Mouse (Mus musculus) hindbrain, embryonic 14.5 days (tissue): ENCODE data around the gene Mrrf. TPM values are rescaled to one million over a fixed set of nuclear protein-coding genes. Genes with fewer than 3 reads are reported as not detected.
"Not testable (repeated sequence)": the region's sequence is repeated elsewhere in the genome, so short reads cannot be mapped to it uniquely, and the experiment has no call there.

Experiments used
- ATAC-seq: fragments of 200-750 bp; cut with Nextera tagmentation; 2 replicates; pipeline ENCODE4 v1.8.0; 2017; ENCODE audit warnings: moderate number of reproducible peaks, mild to moderate bottlenecking, moderate TSS enrichment, moderate library complexity; ENCODE audit not compliant: low FRiP score
- DNase-seq: peaks from one replicate; pipeline ENCODE4 v3.0.0-alpha.2; 2015; ENCODE audit warnings: low spot score
- H3K27ac ChIP-seq: fragments of 300-500 bp; sonication (generic); 2 replicates; pipeline ENCODE4 v1.5.1; 2014; ENCODE audit warnings: mild to moderate bottlenecking, moderate library complexity
- H3K27me3 ChIP-seq: fragments of 300-500 bp; sonication (generic); 2 replicates; pipeline ENCODE4 v1.6.1; 2014; ENCODE audit warnings: mild to moderate bottlenecking, low read length, mixed read lengths; ENCODE audit not compliant: control insufficient read depth, insufficient read depth
- H3K36me3 ChIP-seq: fragments of 300-500 bp; sonication (generic); replicated peaks from 2 replicates; pipeline ENCODE4 v1.6.1; 2014; ENCODE audit not compliant: control insufficient read depth, insufficient read depth
- H3K4me1 ChIP-seq: fragments of 300-500 bp; sonication (generic); replicated peaks from 2 replicates; pipeline ENCODE4 v1.6.1; 2014; ENCODE audit warnings: antibody characterized with exemption, low read length, mixed read lengths; ENCODE audit not compliant: control insufficient read depth, insufficient read depth
- H3K4me2 ChIP-seq: fragments of 300-500 bp; sonication (generic); replicated peaks from 2 replicates; pipeline ENCODE4 v1.6.1; 2014; ENCODE audit warnings: mild to moderate bottlenecking, moderate library complexity
- H3K4me3 ChIP-seq: fragments of 300-500 bp; sonication (generic); replicated peaks from 2 replicates; pipeline ENCODE4 v1.5.1; 2014; ENCODE audit warnings: mild to moderate bottlenecking, low read length
- H3K9ac ChIP-seq: fragments of 300-500 bp; sonication (generic); 2 replicates; pipeline ENCODE4 v1.6.1; 2014
- H3K9me3 ChIP-seq: fragments of 300-500 bp; sonication (generic); 2 replicates; pipeline ENCODE4 v1.6.1; 2016; ENCODE audit warnings: low read length; ENCODE audit not compliant: control insufficient read depth
- WGBS: fragments of 180-500 bp; shearing (Covaris S2); extraction: QIAGEN DNeasy Blood & Tissue Kit; methylation state at CpG from one replicate; pipeline ENCODE4 v1.1.7; 2014; 5-methylcytosine and 5-hydroxymethylcytosine counted together
- polyA plus RNA-seq: library from polyadenylated mRNA; unstranded; fragments of >200 nt; fragmentation: Nextera tagmentation; extraction: Ambion mirVana; gene quantifications from 2 replicates; pipeline ENCODE4 v1.2.1, GENCODE M21; 2014

Mrrf gene
- polyA plus RNA-seq, 1 experiment from 2014 or later: 30.8 TPM

DNA sequence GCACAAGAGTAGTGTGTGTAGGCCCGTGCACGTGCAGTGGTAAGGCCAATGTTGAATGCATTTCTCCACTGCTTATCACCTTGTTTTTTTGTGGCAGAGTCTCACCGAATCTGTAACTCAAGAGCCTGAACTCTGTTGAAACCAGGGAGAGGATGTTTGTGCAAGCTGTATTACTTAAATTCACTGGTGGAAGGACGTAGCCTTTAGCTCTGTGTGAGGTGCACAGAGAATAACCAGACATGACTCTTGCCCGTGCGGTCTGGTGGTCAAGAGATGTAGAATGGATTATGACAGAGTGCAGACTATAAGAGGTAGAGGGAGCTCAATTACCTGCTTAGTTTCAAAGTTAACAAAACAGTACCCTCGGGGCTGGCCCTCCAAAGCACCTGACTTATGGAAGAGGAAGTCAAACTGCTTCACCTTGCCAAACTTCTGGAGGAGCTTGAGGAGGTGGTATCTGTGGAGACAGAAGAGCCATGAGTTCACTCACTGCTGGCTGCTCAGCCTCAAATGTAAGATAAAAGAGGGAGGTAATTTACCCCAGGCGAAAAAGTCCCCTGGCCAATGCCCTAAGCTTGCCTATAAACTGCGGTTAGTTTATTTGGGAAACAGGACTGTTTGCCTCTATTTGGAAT lies 9.3 kb upstream of the Mrrf start:
- Histone ChIP-seq H3K27ac (no peak overlapping the region), H3K4me2 (no peak overlapping the region), H3K4me3 (no peak overlapping the region), H3K36me3 (peaks cover 87% of the 10 kb centered on the region), H3K9me3 (no peaks in the 10 kb centered on the region), H3K27me3 (no peaks in the 10 kb centered on the region), H3K9ac (no peak overlapping the region), H3K4me1 (no peaks in the 10 kb centered on the region)
- WGBS: 96% methylated on average over 9 of the region's 9 CpGs
- DNase-seq (no peak), ATAC-seq (no peak)

DNA sequence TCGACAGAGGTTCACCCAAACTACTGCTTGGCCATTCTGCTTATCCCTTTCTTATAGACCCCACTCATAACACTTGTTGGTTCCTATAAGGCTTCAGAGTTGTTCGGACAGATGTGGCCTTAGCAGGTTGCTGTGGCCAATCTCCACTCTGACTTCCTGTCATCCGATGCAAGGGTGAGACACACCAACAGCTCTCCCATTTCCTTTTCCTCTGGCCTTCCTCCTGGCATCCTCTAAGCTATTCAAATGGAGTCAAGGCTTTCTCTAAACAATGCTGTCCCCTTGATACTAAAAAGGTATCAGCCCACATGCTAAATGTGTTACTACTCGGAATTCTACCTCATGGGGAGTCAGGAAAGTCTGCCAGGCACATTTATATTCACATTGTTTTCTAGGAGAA lies 8.2 kb upstream of the Mrrf start:
- ATAC-seq (no peak), DNase-seq (no peak)
- Histone ChIP-seq H3K9me3 (no peaks in the 10 kb centered on the region), H3K4me1 (no peaks in the 10 kb centered on the region), H3K9ac (no peak overlapping the region), H3K4me3 (no peak overlapping the region), H3K27me3 (no peaks in the 10 kb centered on the region), H3K27ac (no peak overlapping the region), H3K36me3 (peaks cover 87% of the 10 kb centered on the region), H3K4me2 (no peak overlapping the region)
- WGBS: 86% methylated on average over 4 of the region's 4 CpGs

DNA sequence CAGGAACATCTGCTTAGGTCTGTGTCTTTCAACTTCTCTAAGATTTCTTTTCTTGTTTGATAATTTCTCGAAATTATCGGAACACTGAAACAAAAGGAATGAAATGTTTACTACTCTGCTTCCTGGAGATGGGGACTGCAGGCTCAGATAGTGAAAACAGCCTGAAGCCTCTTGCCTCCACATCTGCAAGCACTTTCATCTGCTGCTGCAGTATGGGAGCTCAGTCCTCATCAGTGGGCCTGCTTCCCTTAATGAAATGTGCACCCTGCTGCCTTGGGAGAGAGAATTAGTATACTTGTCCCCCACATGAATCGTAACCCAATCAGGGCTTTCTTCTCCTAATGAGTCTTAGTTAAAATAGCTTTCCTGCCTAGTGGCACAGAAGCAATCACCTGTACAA lies 7.1 kb upstream of the Mrrf start:
- Histone ChIP-seq H3K4me2 (no peak overlapping the region), H3K27ac (no peak overlapping the region), H3K36me3 (peaks cover 87% of the 10 kb centered on the region), H3K27me3 (no peaks in the 10 kb centered on the region), H3K4me3 (no peak overlapping the region), H3K9ac (no peak overlapping the region), H3K9me3 (no peaks in the 10 kb centered on the region), H3K4me1 (no peaks in the 10 kb centered on the region)
- 87% methylated on average over 3 of the region's 3 CpGs for WGBS
- no peak for ATAC-seq
- no peak for DNase-seq

DNA sequence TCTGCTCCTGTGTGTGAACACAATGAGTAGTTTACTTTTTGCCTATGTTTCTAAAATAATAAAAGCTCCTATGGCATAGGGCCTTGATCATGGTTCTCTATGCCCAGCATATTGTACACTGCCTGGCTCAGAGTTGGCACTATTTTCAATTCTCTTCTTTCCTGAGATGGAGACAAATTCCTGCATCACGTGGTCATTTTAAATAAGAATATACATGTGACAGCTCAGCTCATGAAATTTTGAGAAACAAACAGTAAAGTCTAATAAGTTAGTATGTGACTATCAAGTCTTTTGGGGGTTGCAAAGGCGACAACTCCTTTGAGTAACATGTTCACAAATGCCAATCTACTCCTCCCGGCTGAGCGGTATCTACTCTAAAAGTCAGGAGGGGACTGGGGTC lies 302 bp upstream of the Mrrf start:
- H3K9ac ChIP-seq: peak overlapping the region; percentile 91
- no peaks in the 10 kb centered on the region for H3K27me3 ChIP-seq
- H3K27ac ChIP-seq: peak overlapping the region; percentile 93
- peak overlapping the region; percentile 88 for H3K4me2 ChIP-seq
- peaks cover 12% of the 10 kb centered on the region for H3K4me1 ChIP-seq
- no peaks in the 10 kb centered on the region for H3K9me3 ChIP-seq
- ATAC-seq: no peak
- DNase-seq: peak; percentile 31
- H3K36me3 ChIP-seq: peaks cover 37% of the 10 kb centered on the region
- 1% methylated on average over 4 of the region's 4 CpGs for WGBS
- peak overlapping the region; percentile 90 for H3K4me3 ChIP-seq

DNA sequence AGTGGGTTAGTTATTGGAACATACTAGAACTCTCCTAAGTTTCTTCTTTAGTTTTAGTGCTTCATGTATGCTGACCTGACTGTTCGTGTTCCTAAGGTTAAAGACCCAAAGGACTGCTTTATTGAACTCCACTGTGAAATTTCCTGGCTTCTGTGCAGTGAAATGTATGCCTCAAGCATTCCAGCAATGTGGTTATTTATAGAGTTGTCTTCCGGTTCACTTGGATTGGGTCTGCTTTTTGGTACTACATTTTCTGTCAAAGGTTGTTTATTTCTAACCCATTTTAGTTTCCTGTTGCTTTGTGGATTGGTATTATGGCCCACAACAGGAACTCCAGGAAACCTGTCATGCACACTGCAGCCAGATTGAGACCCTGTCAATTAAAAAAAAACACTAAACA lies 2.9 kb downstream of the Mrrf start:
- no peak for DNase-seq
- no peaks in the 10 kb centered on the region for H3K9me3 ChIP-seq
- H3K27ac ChIP-seq: no peak overlapping the region
- no peaks in the 10 kb centered on the region for H3K27me3 ChIP-seq
- H3K4me3 ChIP-seq: no peak overlapping the region
- no peak overlapping the region for H3K4me2 ChIP-seq
- H3K4me1 ChIP-seq: peaks cover 12% of the 10 kb centered on the region
- H3K36me3 ChIP-seq: peaks cover 25% of the 10 kb centered on the region
- 85% methylated on average over 2 of the region's 2 CpGs for WGBS
- H3K9ac ChIP-seq: no peak overlapping the region
- ATAC-seq: no peak

DNA sequence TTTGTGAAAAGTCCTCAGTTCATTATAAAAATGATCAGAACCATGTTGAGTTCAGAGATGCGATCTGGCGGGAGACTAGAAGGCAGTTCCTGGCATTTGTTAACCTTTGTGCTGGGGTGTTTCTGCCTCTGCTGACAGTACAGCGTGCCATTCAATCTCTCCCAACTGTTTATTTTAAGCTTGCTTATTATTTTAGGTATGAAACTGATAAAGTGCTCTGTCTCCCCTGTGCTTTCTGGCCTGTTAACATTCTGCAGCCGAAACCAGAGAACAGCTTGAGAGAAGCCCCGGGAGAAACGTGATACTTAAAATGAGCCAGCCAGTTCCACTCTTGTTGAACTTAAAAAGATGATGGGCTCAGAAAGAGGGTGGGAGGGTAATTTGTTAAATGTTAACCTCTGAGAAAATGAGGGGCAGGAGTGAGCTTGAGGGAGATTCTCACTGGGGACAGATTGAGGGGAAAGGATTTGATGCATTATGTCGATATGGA lies 12.7 kb downstream of the Mrrf start:
- Histone ChIP-seq H3K9ac (no peak overlapping the region), H3K36me3 (peaks cover 28% of the 10 kb centered on the region), H3K4me2 (no peak overlapping the region), H3K4me1 (no peaks in the 10 kb centered on the region), H3K27me3 (no peaks in the 10 kb centered on the region), H3K9me3 (no peaks in the 10 kb centered on the region), H3K27ac (no peak overlapping the region), H3K4me3 (no peak overlapping the region)
- 94% methylated on average over 7 of the region's 7 CpGs for WGBS
- DNase-seq (no peak), ATAC-seq (no peak)

DNA sequence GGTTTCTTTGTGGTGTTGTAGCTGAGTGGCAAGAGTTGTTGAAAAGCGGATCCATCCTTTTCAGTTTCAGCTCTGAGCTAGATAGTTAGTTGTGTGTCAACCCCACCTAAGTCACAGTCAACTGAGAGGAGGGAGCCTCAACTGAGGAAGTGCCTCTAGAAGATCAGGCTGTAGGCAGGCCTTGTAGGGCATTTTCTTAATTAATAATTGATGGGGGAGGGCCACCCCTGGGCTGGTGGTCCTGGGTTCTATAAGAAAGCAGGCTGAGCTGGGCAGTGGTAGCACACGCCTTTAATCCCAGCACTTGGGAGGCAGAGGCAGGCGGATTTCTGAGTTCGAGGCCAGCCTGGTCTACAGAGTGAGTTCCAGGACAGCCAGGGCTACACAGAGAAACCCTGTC lies 16.2 kb downstream of the Mrrf start:
- not testable (repeated sequence) for H3K27ac ChIP-seq, H3K4me3 ChIP-seq, H3K4me1 ChIP-seq, ATAC-seq, H3K27me3 ChIP-seq, H3K9me3 ChIP-seq, H3K4me2 ChIP-seq, H3K9ac ChIP-seq, DNase-seq
- peaks cover 42% of the 10 kb centered on the region for H3K36me3 ChIP-seq
- 90% methylated on average over 4 of the region's 4 CpGs for WGBS

DNA sequence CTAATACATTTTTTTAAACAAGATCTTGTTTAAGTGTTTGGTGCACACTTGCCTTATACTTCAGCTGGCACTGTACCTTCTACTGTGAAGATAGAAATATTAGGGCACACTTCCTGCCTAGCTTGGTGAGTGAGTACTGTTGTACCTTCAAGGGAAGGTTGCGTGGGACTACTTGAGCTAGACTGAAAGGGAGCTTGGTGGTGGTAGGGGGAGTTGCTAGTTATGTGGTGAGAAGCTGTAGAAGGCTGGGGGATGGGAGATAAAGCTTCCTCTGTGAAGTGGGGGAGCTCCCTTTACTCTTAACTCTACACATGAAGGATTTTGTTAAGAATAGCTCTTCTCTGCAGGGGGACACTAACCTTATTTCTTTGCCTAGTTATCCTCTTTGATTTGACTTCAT lies 21.3 kb downstream of the Mrrf start:
- Histone ChIP-seq H3K4me2 (no peak overlapping the region), H3K27ac (no peak overlapping the region), H3K36me3 (peaks cover 55% of the 10 kb centered on the region), H3K9ac (no peak overlapping the region), H3K4me3 (no peak overlapping the region), H3K4me1 (no peaks in the 10 kb centered on the region), H3K27me3 (no peaks in the 10 kb centered on the region), H3K9me3 (no peaks in the 10 kb centered on the region)
- no peak for ATAC-seq
- WGBS: 93% methylated on average over 1 of the region's 1 CpGs
- no peak for DNase-seq

DNA sequence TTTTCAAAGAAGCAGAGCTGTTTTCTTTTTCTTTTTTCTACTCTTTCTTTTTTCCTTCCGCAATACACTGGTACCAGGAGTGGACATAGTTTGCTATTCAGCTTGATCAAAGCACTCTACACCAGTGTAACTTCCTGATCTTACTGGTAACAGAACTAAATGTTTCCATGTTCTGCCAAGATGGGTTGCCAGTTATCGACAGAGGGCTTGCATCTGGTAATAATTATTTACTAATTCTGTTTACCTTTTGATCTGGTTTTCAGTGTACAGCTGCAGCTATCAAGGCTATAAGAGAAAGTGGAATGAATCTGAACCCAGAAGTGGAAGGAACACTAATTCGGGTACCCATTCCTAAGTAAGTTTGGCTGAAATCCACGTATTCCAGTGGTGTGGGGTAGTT lies 23.1 kb downstream of the Mrrf start:
- no peak for ATAC-seq

More for the DNA sequence above, 23.1 kb downstream of the Mrrf start:
- Histone ChIP-seq H3K36me3 (peaks cover 50% of the 10 kb centered on the region), H3K9ac (no peak overlapping the region), H3K27me3 (no peaks in the 10 kb centered on the region), H3K4me3 (no peak overlapping the region), H3K4me2 (no peak overlapping the region), H3K9me3 (no peaks in the 10 kb centered on the region), H3K4me1 (no peaks in the 10 kb centered on the region), H3K27ac (no peak overlapping the region)
- 93% methylated on average over 4 of the region's 4 CpGs for whole genome bisulfite sequencing
- no peak for DNase-seq
